ENCODE assay signal across 24 mouse cellular contexts in the genomic region with DNA sequence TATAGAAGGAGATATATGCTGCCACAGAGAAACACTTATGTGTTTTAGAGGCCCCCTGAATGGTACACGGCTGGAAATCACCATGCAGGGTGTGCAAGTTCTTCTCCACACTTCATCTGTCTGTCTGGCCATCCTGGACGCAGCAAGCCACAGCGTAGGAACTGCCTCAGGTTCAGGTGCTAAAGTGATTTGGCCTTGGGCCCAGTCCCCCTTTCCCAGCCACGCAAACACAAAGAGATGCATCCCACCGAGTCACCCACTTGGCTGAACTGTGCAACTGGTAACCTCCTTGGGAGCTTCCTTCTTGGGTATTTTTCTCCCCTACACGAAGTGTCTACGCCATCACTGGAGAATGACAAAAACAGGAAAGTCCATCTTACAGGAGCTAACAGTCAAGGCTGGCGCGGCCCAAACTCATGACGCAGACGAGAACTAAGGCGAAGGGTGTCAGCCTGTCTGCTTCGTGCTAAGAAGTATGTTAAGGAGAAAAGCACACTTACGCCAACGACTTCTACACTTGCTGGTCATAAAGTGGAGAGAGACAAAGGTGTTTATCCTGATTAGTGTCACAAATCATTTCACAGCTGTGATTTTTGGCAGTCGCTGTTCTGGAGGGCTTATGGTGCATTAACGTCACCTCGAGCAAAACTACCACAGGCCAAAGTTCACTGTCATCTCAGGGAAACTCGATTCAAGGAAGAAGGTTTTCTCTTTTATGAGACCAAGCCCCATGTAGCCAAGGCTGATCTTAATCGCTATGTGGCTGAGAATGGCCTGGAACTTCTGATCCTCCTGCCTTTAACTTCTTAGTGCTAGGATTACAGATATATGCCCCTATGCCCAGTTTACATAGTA. TPM values are rescaled to one million over a fixed set of nuclear protein-coding genes. Genes with fewer than 3 reads are reported as not detected.
DNase-seq lines count a peak whose midpoint lies in the region; TF ChIP-seq lines count a peak whose summit lies in the region.
"Had no signal": no experiment of that assay in that cellular context is flagged by ENCODE, and none has a peak within 500 bp of the region (broad histone marks: within the 10 kb centered on the region; RNA-seq: fewer than 3 reads in every experiment).

No protein-coding gene starts in this region.

- no peaks in the 10 kb centered on the region for H3K4me1 ChIP-seq in heart, embryonic 10.5 days
- peaks cover 21% of the 10 kb centered on the region; the same call in 1 of the 2 replicates for H3K4me1 ChIP-seq in small intestine, adult 2 months (ENCODE audit: control insufficient read depth, insufficient read depth, insufficient read length, low read length)
- H3K4me1 ChIP-seq: embryonic facial prominence, embryonic 12.5 days; heart, embryonic 15.5 days; midbrain, embryonic 15.5 days had no signal

- WGBS in heart, embryonic 10.5 days = 85% methylated on average over 20 of the region's 20 CpGs
- 36% methylated on average over 20 of the region's 20 CpGs for WGBS in small intestine, adult 2 months

- no peaks in the 10 kb centered on the region for H3K27me3 ChIP-seq in heart, embryonic 10.5 days (ENCODE audit: insufficient read depth, poor library complexity, severe bottlenecking)
- no peaks in the 10 kb centered on the region for H3K27me3 ChIP-seq in small intestine, adult 2 months (ENCODE audit: control insufficient read depth, insufficient read depth, low read length)
- H3K27me3 ChIP-seq: CH12.LX; embryonic facial prominence, embryonic 12.5 days; midbrain, embryonic 15.5 days had no signal

- no peaks in the 10 kb centered on the region for H3K36me3 ChIP-seq in heart, embryonic 10.5 days
- no peaks in the 10 kb centered on the region for H3K36me3 ChIP-seq in small intestine, adult 2 months (ENCODE audit: control insufficient read depth, insufficient read depth, low read length)
- H3K36me3 ChIP-seq: embryonic facial prominence, embryonic 12.5 days; heart, embryonic 15.5 days; midbrain, embryonic 15.5 days had no signal

- H3K27ac ChIP-seq in heart, embryonic 10.5 days = no peak overlapping the region
- 0 out of 2 replicates have a peak overlapping the region, but pooled peaks have one; percentile 1 for H3K27ac ChIP-seq in small intestine, adult 2 months (ENCODE audit: insufficient read depth, low read depth, low read length)
- H3K27ac ChIP-seq: embryonic facial prominence, embryonic 12.5 days; heart, embryonic 15.5 days; hindbrain, embryonic 14.5 days; kidney, postnatal 0 days; midbrain, embryonic 15.5 days had no signal

- no peak for TF ChIP-seq CTCF in small intestine, adult 2 months (IDR thresholded peaks at IDR 0.05; ENCODE audit: extremely low read depth, insufficient read length, insufficient replicate concordance, low read depth, low read length)

- no peak for TF ChIP-seq POLR2A in small intestine, adult 2 months (IDR thresholded peaks at IDR 0.05; ENCODE audit: low read depth, low read length)

- intact Hi-C loops in left cerebral cortex, postnatal 4 days (cut with DNase I) = no loop called here

- peak; percentile 99 for DNase-seq in heart, adult 11 months
- DNase-seq in heart, embryonic 10.5 days (ENCODE audit: low spot score) = no peak
- DNase-seq in heart, adult 8-10 months (ENCODE audit: low spot score) = peak; percentile 76
- peak; percentile 55 for DNase-seq in heart, postnatal 4 days
- DNase-seq in left cerebral cortex, postnatal 4 days = no peak
- DNase-seq in cerebellum, postnatal 14 days = no peak
- DNase-seq: adrenal gland, postnatal 36 days; cerebellum, adult 2 months; kidney, adult 11 months; liver, postnatal 0 days; lung, postnatal 14 days; thymus, adult 18-20 months; thymus, postnatal 4 days had no signal

- H3K4me3 ChIP-seq in heart, embryonic 10.5 days = no peak overlapping the region
- H3K4me3 ChIP-seq in small intestine, adult 2 months (ENCODE audit: low read depth, low read length) = no peak overlapping the region
- H3K4me3 ChIP-seq: embryonic facial prominence, embryonic 12.5 days; erythroblast, embryonic 14.5 days; heart, embryonic 15.5 days; midbrain, embryonic 15.5 days; myocyte had no signal

- no peaks in the 10 kb centered on the region for H3K9me3 ChIP-seq in heart, embryonic 10.5 days
- H3K9me3 ChIP-seq: embryonic facial prominence, embryonic 12.5 days; heart, embryonic 15.5 days; midbrain, embryonic 15.5 days had no signal

RNA-seq across cellular contexts. Expression of a gene that starts 30.2 kb away (rescaled TPM):
- 3.2 and 18.4 TPM in 2 replicates for polyA plus RNA-seq in heart, embryonic 10.5 days (2016; fragmentation: Nextera tagmentation; extraction: Ambion mirVana)
- total RNA-seq in heart, adult 8-10 months (2022) = 10 to 100 TPM; 13.1 to 24.3 (median 15.1) TPM
- total RNA-seq in heart, postnatal 4 days (2021) = 10 to 100 TPM; 85.2 to 89.4 TPM
- polyA plus RNA-seq in small intestine, adult 2 months (2012; rRNA removed) = 14.1 and 24.9 TPM in 2 replicates
- total RNA-seq in left cerebral cortex, postnatal 4 days (2021) = 10 to 100 TPM; 84.4 to 97.1 TPM
- total RNA-seq: CH12.LX; megakaryocyte-erythroid progenitor cell, adult 5-6 weeks; MEL had no signal

Comparison
In these comparisons a context has a peak if more than half of its experiments do, and no peak if none do; other contexts are left out.
1. DNase-seq: peak in heart, adult 11 months (single experiment), heart, adult 8-10 months (single experiment) and heart, postnatal 4 days (single experiment); none in heart, embryonic 10.5 days (single experiment), left cerebral cortex, postnatal 4 days (single experiment) and cerebellum, postnatal 14 days (0 of 2).